Mouse (Mus musculus) erythroblast, adult 5-6 weeks (primary cell): ENCODE measurements around the gene Rnf111. TPM values are rescaled to one million over a fixed set of nuclear protein-coding genes. Genes with fewer than 3 reads are reported as not detected.
"Not testable (repeated sequence)": the region's sequence is repeated elsewhere in the genome, so short reads cannot be mapped to it uniquely, and the experiment has no call there.

Source experiments
- ATAC-seq: replicated peaks from 2 replicates; pipeline ENCODE4 v1.8.0; 2016; ENCODE audit warnings: moderate number of reproducible peaks, mild to moderate bottlenecking, moderate TSS enrichment, inconsistent platforms; ENCODE audit not compliant: poor library complexity, low FRiP score, severe bottlenecking
- total RNA-seq, 2 experiments: library from RNA; stranded (forward) in 1 of 2; stranded (reverse) in 1 of 2; fragments of 150-400 nt in 1 of 2; fragments of 200-764, 138-1000 nt in 1 of 2; gene quantifications; 2 replicates each; pipeline versions ENCODE4 v1.2.3 to v1.2.4; 2015 to 2017; ENCODE audit warnings: low replicate concordance in 2 of 2

The Rnf111 gene
- total RNA-seq, 2 experiments from 2014 or later: 18.6 to 22.8 TPM

DNA sequence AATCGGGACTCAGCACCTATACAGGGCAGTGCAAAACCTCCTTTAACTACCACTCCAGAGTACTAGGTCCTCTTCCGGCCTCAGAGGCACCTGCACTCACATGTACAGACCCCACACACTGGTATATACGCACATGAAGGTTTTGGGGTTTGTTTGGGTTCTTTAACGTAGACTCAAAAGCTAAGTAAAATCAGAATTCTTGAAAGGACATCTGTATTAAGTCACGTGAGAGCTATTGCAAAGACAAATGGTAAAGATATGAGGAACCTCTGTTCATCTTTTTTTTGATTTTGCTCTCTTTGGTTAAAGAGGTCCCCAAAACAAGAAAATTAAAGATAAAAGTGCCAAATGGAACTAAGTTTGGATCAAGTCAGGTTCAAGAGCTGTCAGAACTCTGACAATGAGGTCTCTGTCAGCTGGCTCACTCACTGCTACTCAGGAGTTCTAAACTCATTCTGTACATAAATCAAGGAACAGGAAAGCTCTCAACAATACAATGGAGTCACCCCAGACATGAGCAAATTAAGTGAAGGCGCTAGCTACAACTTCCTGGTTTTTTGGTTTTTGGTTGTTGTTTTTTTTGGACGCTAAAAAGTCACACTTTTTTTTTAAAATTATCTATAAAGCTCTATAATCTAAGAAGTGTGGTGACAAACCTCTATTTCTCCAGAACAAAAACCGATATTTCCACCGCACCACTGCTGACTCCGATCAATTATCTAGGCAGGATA lies 1.1 kb downstream of the Rnf111 start:
- ATAC-seq: no peak

DNA sequence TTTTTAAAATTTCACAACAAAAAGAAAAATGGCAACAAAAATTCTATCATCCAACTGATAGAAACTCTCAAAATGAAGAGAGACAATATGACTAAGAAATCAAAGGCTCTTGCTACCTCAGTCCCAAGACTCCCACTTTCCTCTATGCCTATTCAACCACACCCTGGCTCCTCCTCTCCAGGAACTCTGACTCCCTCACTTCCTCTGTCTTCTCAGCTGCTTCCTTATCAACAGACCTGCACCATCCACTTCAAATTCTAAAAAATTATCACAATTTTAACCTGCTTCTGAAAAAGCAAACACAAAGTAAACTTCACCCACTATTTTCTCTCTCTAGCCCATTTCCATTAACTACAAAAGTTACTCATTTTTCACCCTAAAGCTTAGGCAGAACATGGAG lies 6.5 kb downstream of the Rnf111 start:
- no peak for ATAC-seq

DNA sequence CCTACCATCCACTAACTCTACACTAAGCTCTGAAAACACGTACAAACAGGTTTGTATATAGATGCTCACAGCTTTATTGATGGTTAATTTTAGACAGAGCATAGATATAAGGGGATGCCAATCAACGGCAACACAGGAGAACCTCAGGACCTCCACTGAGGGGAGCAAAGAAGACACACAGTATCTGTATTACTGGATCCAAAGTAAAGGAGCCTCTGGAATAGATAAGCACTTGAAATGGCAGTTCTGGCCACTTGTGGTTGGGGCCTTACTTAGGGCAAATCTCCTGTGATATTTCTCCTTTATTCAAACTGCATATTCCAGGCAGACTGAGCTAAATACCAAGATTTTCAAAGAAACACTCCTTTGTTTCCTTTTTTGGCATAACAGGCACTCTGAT lies 10.5 kb downstream of the Rnf111 start:
- no peak for ATAC-seq

DNA sequence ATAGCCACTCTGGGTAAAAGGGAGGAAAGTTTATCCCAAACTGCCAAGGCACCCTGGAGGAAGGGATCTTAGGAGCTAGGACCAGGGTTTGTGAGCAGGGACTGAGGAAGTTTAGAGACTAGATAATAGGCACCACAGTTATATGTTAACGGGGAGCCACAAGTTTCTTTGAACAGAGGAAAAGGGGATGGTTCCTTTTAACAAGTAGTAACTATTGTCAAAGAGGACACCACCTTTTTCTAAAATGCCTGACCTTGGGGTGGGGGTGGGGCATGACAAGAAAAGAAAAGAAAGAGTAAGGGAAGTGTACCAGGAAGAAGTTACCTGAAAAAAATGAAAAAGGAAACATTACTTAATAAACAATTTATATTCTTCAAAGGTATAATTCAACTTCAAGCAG lies 12.3 kb downstream of the Rnf111 start:
- no peak for ATAC-seq

DNA sequence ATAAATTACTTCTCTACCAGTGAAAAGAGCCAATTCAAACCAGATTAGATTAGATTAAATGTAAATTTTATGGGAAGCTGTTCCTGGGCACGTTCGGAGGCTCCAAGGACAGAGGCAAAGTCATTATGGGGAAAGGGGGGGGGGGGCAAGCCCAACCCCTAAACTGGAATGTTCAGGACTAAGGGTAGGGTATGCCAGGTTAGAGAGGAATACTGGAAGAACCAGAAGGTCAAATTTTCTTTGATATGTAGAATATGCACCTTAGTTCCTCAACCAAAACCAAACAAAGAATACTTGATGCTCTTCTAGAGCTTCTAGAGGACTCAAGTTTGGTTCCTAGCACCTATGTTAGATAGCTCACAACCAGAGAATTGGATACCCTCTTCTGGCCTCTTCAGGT lies 16.1 kb downstream of the Rnf111 start:
- ATAC-seq: no peak

DNA sequence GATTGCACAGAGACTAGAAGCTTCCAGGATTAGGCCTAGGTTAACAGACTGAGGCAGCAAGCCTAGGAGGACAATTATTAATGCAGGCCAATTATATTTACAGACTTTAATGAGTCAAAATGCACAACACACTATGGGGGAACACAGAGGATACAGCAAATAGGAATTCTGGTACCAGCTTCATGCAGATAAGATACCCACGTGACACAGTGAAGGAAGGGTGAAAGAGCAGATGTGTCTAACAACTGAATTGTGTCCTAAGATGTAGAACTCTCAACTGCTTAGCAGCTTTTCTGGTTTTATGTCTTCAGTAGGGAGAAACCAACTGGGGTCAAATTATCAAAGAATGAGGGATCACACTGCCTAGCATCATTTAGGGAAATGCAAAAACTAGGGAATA lies 17.7 kb downstream of the Rnf111 start:
- no peak for ATAC-seq

DNA sequence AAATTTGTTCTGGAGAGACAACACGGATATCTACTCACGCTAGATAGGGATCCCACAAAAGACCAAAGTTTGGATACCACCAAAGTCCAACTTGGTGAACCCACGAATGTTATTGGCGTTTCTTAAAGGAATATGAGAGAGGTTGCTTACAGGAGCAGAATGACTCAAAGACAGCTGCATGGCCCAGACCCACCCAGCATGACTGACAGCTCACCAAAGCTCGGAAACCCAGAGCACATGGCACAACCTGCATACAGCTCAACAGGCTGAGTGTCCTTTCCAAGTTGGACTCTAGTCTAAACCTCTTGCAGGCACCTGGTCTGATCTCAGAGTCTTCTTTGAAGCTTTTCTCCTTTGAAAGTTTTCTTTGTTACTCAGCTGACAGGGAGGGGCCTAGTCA lies 20.0 kb downstream of the Rnf111 start:
- no peak for ATAC-seq

DNA sequence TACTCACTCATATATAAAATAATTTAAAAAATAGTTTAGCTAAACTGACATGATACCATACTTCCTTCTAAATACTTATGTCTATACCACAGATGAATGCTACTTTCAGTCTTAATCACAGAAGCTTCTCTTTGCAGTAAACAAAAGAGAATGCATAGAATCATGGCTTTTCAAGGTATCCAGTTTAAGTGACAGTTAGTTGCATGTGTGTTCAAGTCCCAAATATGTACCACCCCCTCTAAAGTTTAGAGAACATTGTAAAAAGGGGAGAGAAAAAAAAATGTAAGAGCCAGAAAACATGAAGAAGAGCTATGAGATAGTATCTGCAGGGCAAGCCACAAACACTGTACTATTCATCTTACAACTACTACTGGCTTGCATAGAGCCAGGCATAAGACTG lies 21.7 kb downstream of the Rnf111 start:
- ATAC-seq: no peak

DNA sequence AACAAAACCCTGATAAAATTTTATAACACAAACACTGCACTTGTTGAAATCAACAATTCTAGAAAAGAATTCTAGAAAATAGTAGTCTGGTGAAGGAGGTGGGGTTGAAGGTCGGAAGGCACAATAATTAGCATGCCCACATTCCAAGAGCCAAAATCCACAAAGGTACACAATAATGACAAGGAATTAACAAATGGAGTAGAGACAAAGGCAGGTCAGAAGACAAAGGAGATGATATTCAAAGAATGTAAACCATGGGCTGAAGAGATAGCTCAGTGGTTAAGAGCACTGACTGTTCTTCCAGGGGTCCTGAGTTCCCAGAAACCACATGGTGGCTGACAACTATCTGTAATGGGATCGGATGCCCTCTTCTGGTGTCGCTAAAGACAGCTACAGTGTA lies 26.3 kb downstream of the Rnf111 start:
- no peak for ATAC-seq

DNA sequence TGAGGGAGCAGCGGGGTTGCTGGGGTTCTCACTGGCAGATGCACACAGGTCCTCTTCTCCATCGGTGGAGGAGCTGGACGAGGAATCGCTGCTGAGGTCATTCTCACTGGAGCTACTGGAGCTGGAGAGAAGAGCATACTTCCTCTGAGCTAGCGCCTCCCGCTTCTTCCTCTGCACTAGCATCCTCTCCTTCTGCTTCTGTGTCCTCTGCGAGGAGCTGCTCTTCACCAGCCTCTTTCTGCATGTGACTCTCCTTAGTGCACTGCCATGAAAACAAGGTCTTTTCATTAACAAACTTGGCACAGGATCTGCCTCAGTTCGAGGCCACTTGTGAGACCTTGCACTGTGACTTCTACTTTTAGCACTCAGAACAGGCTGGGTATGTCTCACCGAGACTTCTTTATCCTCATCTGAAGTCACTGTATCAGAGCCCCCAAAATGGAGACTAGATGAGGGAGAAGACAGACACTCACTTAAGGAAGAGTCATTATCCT lies 27.7 kb downstream of the Rnf111 start:
- ATAC-seq: no peak

DNA sequence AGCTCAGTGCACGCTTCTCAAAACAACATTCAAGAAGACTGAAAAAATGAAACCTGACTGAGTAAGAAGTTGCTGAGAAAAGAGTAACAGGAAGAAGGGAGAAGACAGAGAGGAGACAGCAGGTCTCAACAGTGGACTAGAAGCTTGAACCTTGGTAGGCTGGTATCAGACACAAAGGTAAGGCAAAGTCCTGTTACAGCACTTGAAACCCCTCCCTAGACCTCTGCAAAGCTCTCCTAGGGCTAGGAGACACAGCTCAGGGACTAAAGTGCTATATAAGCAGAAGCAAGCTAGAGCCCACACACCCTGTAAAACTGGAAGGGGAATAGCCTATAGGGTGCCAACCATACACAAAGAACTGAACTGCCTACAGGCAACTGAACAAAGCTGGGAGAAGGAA lies 30.1 kb downstream of the Rnf111 start:
- ATAC-seq: no peak

DNA sequence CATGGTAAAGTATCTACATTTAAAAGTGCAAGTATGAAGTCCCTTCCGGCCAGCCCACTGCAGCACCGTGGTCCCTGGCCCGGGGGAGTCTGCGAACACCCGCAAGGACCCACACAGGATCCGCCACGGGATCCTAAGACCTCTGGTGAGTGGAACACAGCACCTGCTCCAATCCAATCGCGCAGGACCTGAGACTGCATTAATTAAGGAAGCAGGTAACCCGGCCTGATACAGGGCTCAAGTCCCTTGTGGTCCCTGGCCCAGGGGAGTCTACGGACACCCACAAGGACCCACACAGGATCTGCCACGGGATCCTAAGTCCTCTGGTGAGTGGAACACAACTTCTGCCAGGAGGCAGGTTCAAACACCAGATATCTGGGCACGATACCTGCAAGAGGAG lies 40.4 kb downstream of the Rnf111 start:
- ATAC-seq: not testable (repeated sequence)

DNA sequence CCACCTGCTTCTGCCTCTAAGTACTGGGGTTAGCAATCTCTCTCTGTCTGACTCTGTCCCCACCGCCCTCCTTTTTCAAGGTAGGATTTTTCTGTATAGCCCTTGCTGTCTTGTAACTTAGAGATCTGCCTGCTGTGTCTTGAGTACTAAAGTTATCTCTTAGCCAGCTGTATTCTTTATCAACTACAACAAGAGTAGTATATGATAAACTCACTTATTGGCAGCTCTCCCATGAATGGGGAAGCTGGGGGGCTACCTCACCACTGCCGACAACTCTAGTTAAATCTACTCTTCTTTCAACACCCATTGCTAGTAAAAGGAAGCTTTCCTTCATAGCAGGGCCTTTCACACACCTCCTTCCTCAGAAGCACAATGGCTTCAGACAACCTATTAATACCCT lies 51.2 kb downstream of the Rnf111 start:
- ATAC-seq: no peak

DNA sequence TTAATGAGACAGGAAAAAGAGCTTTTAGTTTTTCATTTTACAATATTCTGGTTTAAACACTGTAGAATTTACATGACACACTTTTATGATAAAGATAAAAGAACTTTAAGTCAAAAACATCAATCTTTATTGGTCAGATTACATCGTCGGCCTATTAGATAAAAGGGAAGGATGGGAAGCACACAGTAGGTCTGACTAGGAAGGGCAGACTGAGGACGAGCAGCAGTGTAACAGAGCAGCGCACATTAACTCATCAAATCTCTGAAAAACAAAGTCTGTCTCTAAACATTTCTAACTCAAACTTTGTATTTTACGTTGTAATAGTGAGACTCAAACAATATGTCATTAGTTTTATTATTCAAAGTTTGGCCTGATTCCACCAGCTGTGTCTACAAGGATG lies 54.5 kb downstream of the Rnf111 start:
- ATAC-seq: no peak

DNA sequence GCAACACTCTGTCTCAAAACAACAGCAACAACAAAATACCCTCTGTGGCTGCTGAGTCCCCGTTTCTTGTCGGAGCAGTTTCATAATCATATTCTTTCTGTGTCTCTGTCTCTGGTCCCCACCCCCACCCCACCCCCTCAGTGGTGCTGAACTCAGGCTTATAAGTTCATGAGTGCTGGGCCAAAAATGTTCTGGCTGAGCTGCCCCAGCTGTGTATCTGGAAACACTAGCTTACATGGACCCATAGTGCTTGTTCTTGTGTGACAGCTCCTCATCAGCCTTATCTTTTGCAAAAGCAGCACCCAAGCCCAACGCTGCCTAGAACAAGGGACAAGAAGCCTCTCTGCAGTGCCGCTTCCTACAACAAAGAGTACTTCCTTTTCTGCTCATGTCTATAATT lies 63.6 kb downstream of the Rnf111 start:
- ATAC-seq: no peak

DNA sequence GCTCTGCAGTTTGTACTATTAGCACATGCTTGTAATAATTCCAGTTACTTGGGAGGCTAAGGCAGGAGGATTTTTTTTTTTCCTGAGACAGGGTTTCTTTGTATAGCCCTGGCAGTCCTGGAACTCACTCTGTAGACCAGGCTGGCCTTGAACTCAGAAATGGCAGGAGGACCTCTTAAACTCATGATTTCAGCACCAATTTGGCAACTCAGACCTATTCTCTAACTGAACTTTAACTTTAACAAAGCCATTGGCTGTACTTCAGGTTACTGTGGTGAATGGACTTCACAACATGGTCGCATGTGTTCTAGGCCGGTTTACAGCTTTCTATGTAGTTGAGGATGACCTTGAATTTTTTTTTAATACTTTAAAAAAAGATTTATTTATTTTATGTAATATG lies 80.9 kb downstream of the Rnf111 start:
- ATAC-seq: no peak

DNA sequence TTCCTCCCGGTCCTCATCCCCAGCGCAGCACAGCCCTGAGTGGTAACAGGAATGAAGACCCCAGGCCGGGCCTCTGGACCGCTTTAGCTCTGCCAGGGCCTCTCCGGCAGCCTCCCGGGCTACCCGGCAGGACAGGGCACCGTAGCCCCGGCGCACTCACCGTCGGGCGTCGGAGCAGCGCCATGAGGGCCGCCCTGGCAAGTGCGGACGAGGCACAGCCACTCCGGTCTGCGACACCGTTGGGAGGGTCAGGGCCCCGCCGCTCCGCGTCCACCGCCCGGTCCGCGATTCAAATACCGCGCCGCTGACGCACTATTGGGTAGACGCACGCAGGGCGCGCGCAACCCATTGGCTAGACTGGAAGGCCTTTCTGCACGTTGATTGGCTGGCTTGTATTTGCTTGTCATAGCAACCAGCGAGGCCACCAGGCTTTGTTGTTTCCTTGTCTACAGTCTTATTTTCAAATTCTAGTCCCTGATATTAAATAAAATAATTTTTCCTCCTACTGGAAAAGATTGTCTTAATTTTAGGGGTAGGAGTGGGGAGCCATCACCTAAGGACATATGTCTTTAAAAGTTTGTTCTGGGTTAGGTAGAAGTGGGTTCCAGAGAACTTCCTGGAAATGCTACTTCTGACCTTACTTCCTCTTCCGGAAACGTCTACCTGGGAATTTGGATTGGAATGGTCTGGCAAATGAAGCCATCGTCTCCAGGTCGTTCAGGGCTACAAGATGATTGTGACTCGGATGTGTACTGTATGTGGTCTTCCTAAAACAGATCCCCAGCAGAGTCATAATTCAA lies 82.1 kb downstream of the Rnf111 start, which contains the start of gene Ccnb2:
Gene Ccnb2, minus strand, starts transcription at position 291 of the 800 bp plus-strand sequence.
- ATAC-seq: peak; percentile 99

DNA sequence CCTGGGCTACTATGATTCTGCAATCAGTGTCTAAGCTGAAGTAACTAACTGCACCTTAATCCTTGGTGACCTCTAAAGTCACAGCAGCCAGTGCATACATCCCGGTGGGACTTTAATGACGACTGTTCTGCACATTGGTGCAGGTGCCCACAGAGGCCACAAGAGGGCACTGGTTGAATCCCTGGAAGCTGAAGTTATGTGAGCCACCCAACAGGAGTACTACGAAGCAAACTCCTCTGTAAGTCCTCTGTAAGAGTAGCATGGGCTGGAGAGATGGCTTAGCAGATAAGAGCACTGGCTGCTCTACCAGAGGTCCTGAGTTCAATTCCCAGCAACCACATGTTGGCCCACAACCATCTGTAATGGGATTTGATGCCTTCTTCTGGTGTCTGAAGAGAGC lies 87.1 kb downstream of the Rnf111 start:
- ATAC-seq: peak; percentile 64; the same call in 1 of the 2 replicates

DNA sequence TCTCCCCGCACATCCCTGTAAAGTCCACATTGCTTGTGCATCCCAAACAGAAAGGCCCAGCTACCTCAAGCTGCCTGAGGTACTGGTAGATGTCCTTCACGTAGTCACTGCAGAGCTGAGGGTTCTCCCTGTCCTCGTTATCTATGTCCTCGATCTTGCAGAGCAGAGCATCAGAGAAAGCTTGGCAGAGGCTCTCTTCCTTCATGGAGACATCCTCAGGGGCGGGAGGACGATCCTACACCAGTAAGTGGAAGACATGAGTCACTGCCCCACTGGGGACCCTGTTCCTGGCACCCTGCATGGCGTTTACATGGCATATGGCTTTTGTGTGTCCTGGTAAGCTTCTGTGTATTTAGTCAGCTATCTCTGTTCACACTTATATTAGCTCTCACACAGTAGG lies 90.5 kb downstream of the Rnf111 start:
- ATAC-seq: no peak

DNA sequence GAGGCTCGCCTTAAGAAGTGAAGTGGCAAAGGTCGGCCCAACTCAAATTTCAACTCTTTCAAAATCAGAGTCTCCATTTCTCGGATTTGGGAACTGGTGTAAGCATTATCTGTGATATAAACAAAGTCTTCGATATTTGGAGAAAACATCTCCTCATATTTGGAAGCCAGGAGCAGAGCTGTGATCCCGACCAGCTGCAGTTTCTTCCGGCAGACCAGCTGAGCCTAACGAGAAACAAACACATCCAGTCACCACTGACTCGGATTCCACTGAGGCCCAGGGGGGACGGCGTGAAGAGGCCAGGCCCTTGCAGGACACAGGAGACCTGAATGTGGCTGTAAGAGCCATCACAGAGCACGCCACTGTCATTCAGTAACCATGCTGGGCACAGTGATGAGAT lies 92.9 kb downstream of the Rnf111 start:
- no peak for ATAC-seq

DNA sequence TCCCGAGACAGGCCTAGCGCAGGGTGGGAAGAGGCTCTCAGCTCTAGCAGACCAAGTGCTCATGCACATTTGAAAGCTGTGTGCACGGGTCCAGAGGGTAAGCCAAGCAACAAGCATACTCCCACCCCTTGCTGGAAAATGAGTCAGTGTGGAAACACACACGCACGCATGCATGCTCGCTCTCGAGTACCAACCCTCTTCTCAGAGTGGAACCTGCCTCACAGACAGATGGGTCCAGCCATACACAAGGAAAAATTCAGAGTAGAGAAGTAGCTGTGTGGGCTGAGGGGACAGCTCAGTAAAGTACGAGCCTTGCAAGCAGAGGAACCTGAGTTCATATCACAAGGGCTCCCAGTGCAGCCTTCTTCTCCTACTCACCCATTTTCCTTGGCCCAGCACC lies 93.8 kb downstream of the Rnf111 start:
- ATAC-seq: no peak
